ENCODE assay signal across 8 mouse cellular contexts in genomic region chr3:36442426-36442825, GRCm38 (mm10). TPM values are rescaled to one million over a fixed set of nuclear protein-coding genes. Genes with fewer than 3 reads are reported as not detected.
DNase-seq lines count a peak whose midpoint lies in the region; ATAC-seq and TF ChIP-seq lines count a peak whose summit lies in the region.
"Had no signal": no experiment of that assay in that cellular context is flagged by ENCODE, and none has a peak within 500 bp of the region (broad histone marks: within the 10 kb centered on the region; RNA-seq: fewer than 3 reads in every experiment).

No protein-coding gene starts in this region.

- no peak for DNase-seq in testis, postnatal 14 days (ENCODE audit: low spot score)
- DNase-seq in forebrain, embryonic 14.5 days (ENCODE audit: low spot score): peak; percentile 87
- peak; percentile 91 for DNase-seq in lung, embryonic 14.5 days
- DNase-seq in retina, embryonic 14.5 days (ENCODE audit: low spot score): peak; percentile 86

- H3K9me3 ChIP-seq in forebrain, embryonic 14.5 days (replicated peaks; ENCODE audit: control insufficient read depth, low read length): no peaks in the 10 kb centered on the region
- H3K9me3 ChIP-seq in intestine, embryonic 16.5 days (ENCODE audit: control insufficient read depth, low read length): no peaks in the 10 kb centered on the region
- H3K9me3 ChIP-seq in lung, embryonic 14.5 days (ENCODE audit: low read depth, low read length): no peaks in the 10 kb centered on the region

- whole genome bisulfite sequencing in forebrain, embryonic 14.5 days: 0% methylated on average over 2 of the region's 2 CpGs
- 0% methylated on average over 2 of the region's 2 CpGs for WGBS in intestine, embryonic 16.5 days
- WGBS in lung, embryonic 14.5 days: 2% methylated on average over 2 of the region's 2 CpGs

- H3K27me3 ChIP-seq in testis, adult 2 months (ENCODE audit: control insufficient read depth, insufficient read depth, low read length): no peaks in the 10 kb centered on the region
- H3K27me3 ChIP-seq in forebrain, embryonic 14.5 days (replicated peaks; ENCODE audit: control insufficient read depth, insufficient read depth, low read length): no peaks in the 10 kb centered on the region
- H3K27me3 ChIP-seq in intestine, embryonic 16.5 days (replicated peaks; ENCODE audit: control insufficient read depth, insufficient read depth, low read length): no peaks in the 10 kb centered on the region
- H3K27me3 ChIP-seq in lung, embryonic 14.5 days (ENCODE audit: insufficient read depth, low read length): no peaks in the 10 kb centered on the region

- no peak overlapping the region for H3K4me2 ChIP-seq in forebrain, embryonic 14.5 days (ENCODE audit: low read length)
- no peak overlapping the region for H3K4me2 ChIP-seq in intestine, embryonic 16.5 days (ENCODE audit: low read depth, low read length)
- no peak overlapping the region for H3K4me2 ChIP-seq in lung, embryonic 14.5 days

- H3K4me1 ChIP-seq in testis, adult 2 months (ENCODE audit: control insufficient read depth, insufficient read depth, low read length): no peaks in the 10 kb centered on the region
- H3K4me1 ChIP-seq in bone marrow macrophage, adult 2 months (ENCODE audit: control insufficient read depth, insufficient read depth, low read length): peaks cover 10% of the 10 kb centered on the region
- H3K4me1 ChIP-seq in forebrain, embryonic 14.5 days (ENCODE audit: control insufficient read depth, insufficient read depth, low read length): no peaks in the 10 kb centered on the region
- no peaks in the 10 kb centered on the region for H3K4me1 ChIP-seq in intestine, embryonic 16.5 days (ENCODE audit: control insufficient read depth, insufficient read depth, low read length)
- no peaks in the 10 kb centered on the region for H3K4me1 ChIP-seq in lung, embryonic 14.5 days (ENCODE audit: insufficient read depth)

- peak; percentile 15; the same call in 1 of the 2 replicates for TF ChIP-seq CTCF in testis, adult 2 months (IDR thresholded peaks at IDR 0.05; ENCODE audit: control insufficient read depth, insufficient read depth, insufficient replicate concordance, low read depth, low read length)
- peak; percentile 52 for TF ChIP-seq CTCF in bone marrow macrophage, adult 2 months (IDR thresholded peaks at IDR 0.05; ENCODE audit: low read depth, low read length)
- TF ChIP-seq CTCF in lung, embryonic 14.5 days (IDR thresholded peaks at IDR 0.05; ENCODE audit: low read depth): peak; percentile 83

- H3K27ac ChIP-seq in testis, adult 2 months (ENCODE audit: control insufficient read depth, insufficient read depth, low read depth, low read length): no peak overlapping the region
- no peak overlapping the region for H3K27ac ChIP-seq in bone marrow macrophage, adult 2 months (ENCODE audit: insufficient read depth, low read depth, low read length)
- H3K27ac ChIP-seq in forebrain, embryonic 14.5 days (ENCODE audit: low read depth, low read length): no peak overlapping the region
- no peak overlapping the region for H3K27ac ChIP-seq in intestine, embryonic 16.5 days (ENCODE audit: low read length)
- H3K27ac ChIP-seq in lung, embryonic 14.5 days (ENCODE audit: low read depth): no peak overlapping the region

- no peaks in the 10 kb centered on the region for H3K36me3 ChIP-seq in testis, adult 2 months (ENCODE audit: control insufficient read depth, insufficient read depth, low read length)
- H3K36me3 ChIP-seq in forebrain, embryonic 14.5 days (ENCODE audit: control insufficient read depth, insufficient read depth, low read length): no peaks in the 10 kb centered on the region
- H3K36me3 ChIP-seq in intestine, embryonic 16.5 days (ENCODE audit: control insufficient read depth, insufficient read depth, low read length): no peaks in the 10 kb centered on the region
- peaks cover 7% of the 10 kb centered on the region; the same call in 1 of the 2 replicates for H3K36me3 ChIP-seq in lung, embryonic 14.5 days (ENCODE audit: insufficient read depth)

- TF ChIP-seq POLR2A in testis, adult 2 months (IDR thresholded peaks at IDR 0.05; ENCODE audit: control insufficient read depth, low read depth, low read length): no peak
- TF ChIP-seq POLR2A in bone marrow macrophage, adult 2 months (IDR thresholded peaks at IDR 0.05; ENCODE audit: borderline replicate concordance, low read depth, low read length): no peak

- no peak overlapping the region for H3K4me3 ChIP-seq in testis, adult 2 months (ENCODE audit: control insufficient read depth, low read depth, low read length)
- no peak overlapping the region for H3K4me3 ChIP-seq in bone marrow macrophage, adult 2 months (ENCODE audit: insufficient read depth, low read length)
- H3K4me3 ChIP-seq in forebrain, embryonic 14.5 days (ENCODE audit: low read depth, low read length): no peak overlapping the region
- no peak overlapping the region for H3K4me3 ChIP-seq in intestine, embryonic 16.5 days (ENCODE audit: low read length)
- no peak overlapping the region for H3K4me3 ChIP-seq in lung, embryonic 14.5 days (ENCODE audit: low read depth, low read length)
- H3K4me3 ChIP-seq: myocyte had no signal

- peak; percentile 73 for ATAC-seq in forebrain, embryonic 14.5 days
- peak; percentile 43; the same call in 1 of the 2 replicates for ATAC-seq in intestine, embryonic 16.5 days
- peak; percentile 32; the same call in 1 of the 2 replicates for ATAC-seq in lung, embryonic 14.5 days (ENCODE audit: insufficient read depth)

- H3K9ac ChIP-seq in forebrain, embryonic 14.5 days (ENCODE audit: low read length): no peak overlapping the region
- no peak overlapping the region for H3K9ac ChIP-seq in intestine, embryonic 16.5 days (ENCODE audit: low read depth, low read length)
- no peak overlapping the region for H3K9ac ChIP-seq in lung, embryonic 14.5 days

RNA-seq across cellular contexts. Expression of gene Anxa5, which starts 33.3 kb away (rescaled TPM):
- polyA plus RNA-seq in testis, adult 2 months (2012; rRNA removed): 20.1 and 35.3 TPM in 2 replicates
- 833 and 897 TPM in 2 replicates for polyA plus RNA-seq in bone marrow macrophage, adult 2 months (2012; ENCODE audit: insufficient read depth, insufficient read length, missing spikeins)
- 62.7 and 65.8 TPM in 2 replicates for polyA plus RNA-seq in forebrain, embryonic 14.5 days (2014; fragmentation: Nextera tagmentation; extraction: Ambion mirVana)
- 283 and 291 TPM in 2 replicates for polyA plus RNA-seq in intestine, embryonic 16.5 days (2015; fragmentation: Nextera tagmentation; extraction: Ambion mirVana)
- polyA plus RNA-seq in lung, embryonic 14.5 days (2014; fragmentation: Nextera tagmentation; extraction: Ambion mirVana): 348 and 359 TPM in 2 replicates

RNA-seq across cellular contexts. Expression of gene 1810062G17Rik, which starts 33.3 kb away (rescaled TPM):
- 0.40 and 0.78 TPM in 2 replicates for polyA plus RNA-seq in testis, adult 2 months (2012; rRNA removed)
- not detected in 2 replicates for polyA plus RNA-seq in bone marrow macrophage, adult 2 months (2012; ENCODE audit: insufficient read depth, insufficient read length, missing spikeins)
- polyA plus RNA-seq in forebrain, embryonic 14.5 days (2014; fragmentation: Nextera tagmentation; extraction: Ambion mirVana): 0.25 TPM in 1 of 2 replicates, not detected in the other
- polyA plus RNA-seq in intestine, embryonic 16.5 days (2015; fragmentation: Nextera tagmentation; extraction: Ambion mirVana): 1.6 and 2.3 TPM in 2 replicates
- polyA plus RNA-seq in lung, embryonic 14.5 days (2014; fragmentation: Nextera tagmentation; extraction: Ambion mirVana): 3.3 TPM in 2 replicates

Comparison
In these comparisons a context has a peak if more than half of its experiments do, and no peak if none do; other contexts are left out.
1. CTCF ChIP-seq: peak in every context shown above with its lines; median percentile 83 in lung, embryonic 14.5 days; 52 in bone marrow macrophage, adult 2 months; 15 in testis, adult 2 months.